23 mouse cellular contexts compared by ENCODE assay signal in genomic region chr13:69591338-69591737, GRCm38 (mm10). TPM values are rescaled to one million over a fixed set of nuclear protein-coding genes. Genes with fewer than 3 reads are reported as not detected.
DNase-seq lines count a peak whose midpoint lies in the region; ATAC-seq lines count a peak whose summit lies in the region.
"Had no signal": no experiment of that assay in that cellular context is flagged by ENCODE, and none has a peak within 500 bp of the region (broad histone marks: within the 10 kb centered on the region; RNA-seq: fewer than 3 reads in every experiment).

No protein-coding gene starts in this region.

- 93% methylated on average over 5 of the region's 5 CpGs for WGBS in limb, embryonic 12.5 days
- WGBS in limb, embryonic 10.5 days, result 94% methylated on average over 5 of the region's 5 CpGs
- 82% methylated on average over 5 of the region's 5 CpGs for WGBS in intestine, embryonic 16.5 days
- 98% methylated on average over 5 of the region's 5 CpGs for WGBS in midbrain, embryonic 16.5 days

- peak overlapping the region; percentile 45; the same call in 1 of the 2 replicates for H3K27ac ChIP-seq in limb, embryonic 12.5 days
- H3K27ac ChIP-seq in limb, embryonic 10.5 days, result no peak overlapping the region
- no peak overlapping the region for H3K27ac ChIP-seq in intestine, embryonic 16.5 days (ENCODE audit: low read length)
- no peak overlapping the region for H3K27ac ChIP-seq in midbrain, embryonic 16.5 days (ENCODE audit: low read length)
- H3K27ac ChIP-seq: embryonic facial prominence, embryonic 12.5 days; forebrain, embryonic 10.5 days; heart, embryonic 10.5 days; hindbrain, embryonic 12.5 days had no signal

- no peaks in the 10 kb centered on the region for H3K4me1 ChIP-seq in limb, embryonic 12.5 days (replicated peaks)
- no peaks in the 10 kb centered on the region; the same call in 1 of the 2 replicates for H3K4me1 ChIP-seq in limb, embryonic 10.5 days
- no peaks in the 10 kb centered on the region; the same call in 1 of the 2 replicates for H3K4me1 ChIP-seq in intestine, embryonic 16.5 days (ENCODE audit: control insufficient read depth, insufficient read depth, low read length)
- no peaks in the 10 kb centered on the region for H3K4me1 ChIP-seq in midbrain, embryonic 16.5 days (ENCODE audit: control insufficient read depth, insufficient read depth, low read length)
- H3K4me1 ChIP-seq: forebrain, embryonic 10.5 days; hindbrain, embryonic 12.5 days had no signal

- H3K27me3 ChIP-seq in limb, embryonic 12.5 days, result no peaks in the 10 kb centered on the region
- H3K27me3 ChIP-seq in limb, embryonic 10.5 days (ENCODE audit: low read depth, poor library complexity, severe bottlenecking), result no peaks in the 10 kb centered on the region
- H3K27me3 ChIP-seq in intestine, embryonic 16.5 days (replicated peaks; ENCODE audit: control insufficient read depth, insufficient read depth, low read length), result no peaks in the 10 kb centered on the region
- H3K27me3 ChIP-seq in midbrain, embryonic 16.5 days (ENCODE audit: control insufficient read depth, insufficient read depth, low read depth, low read length), result no peaks in the 10 kb centered on the region
- H3K27me3 ChIP-seq: embryonic facial prominence, embryonic 12.5 days; hindbrain, embryonic 12.5 days had no signal

- DNase-seq in limb, embryonic 10.5 days (ENCODE audit: low spot score), result no peak
- peak; percentile 56 to 61 for DNase-seq in urinary bladder, postnatal 36 days (ENCODE audit: low spot score in 2 of 2)
- DNase-seq in urinary bladder, postnatal 10 days (ENCODE audit: low spot score), result no peak
- DNase-seq: adrenal gland, adult 8-10 months; adrenal gland, postnatal 36 days; cerebellum, adult 11 months; cerebellum, adult 8-10 months; cerebellum, postnatal 14 days; embryo, embryonic 11 days; gastrocnemius, postnatal 36 days; heart, adult 18-20 months; heart, postnatal 10 days; heart, postnatal 4 days had no signal

- no peak for ATAC-seq in limb, embryonic 12.5 days (ENCODE audit: insufficient number of reproducible peaks, insufficient read depth, low FRiP score, low TSS enrichment, low read depth)
- peak; percentile 35 for ATAC-seq in intestine, embryonic 16.5 days
- ATAC-seq in midbrain, embryonic 16.5 days, result no peak
- no peak for ATAC-seq in cerebellum, adult (ENCODE audit: insufficient number of reproducible peaks, low FRiP score, low TSS enrichment)
- ATAC-seq: forebrain, embryonic 14.5 days; hindbrain, embryonic 16.5 days had no signal

- peaks cover 8% of the 10 kb centered on the region for H3K36me3 ChIP-seq in limb, embryonic 12.5 days
- no peaks in the 10 kb centered on the region for H3K36me3 ChIP-seq in limb, embryonic 10.5 days
- H3K36me3 ChIP-seq in intestine, embryonic 16.5 days (ENCODE audit: control insufficient read depth, insufficient read depth, low read length), result no peaks in the 10 kb centered on the region
- H3K36me3 ChIP-seq in midbrain, embryonic 16.5 days (ENCODE audit: control insufficient read depth, insufficient read depth, low read length), result no peaks in the 10 kb centered on the region
- H3K36me3 ChIP-seq: embryonic facial prominence, embryonic 12.5 days; forebrain, embryonic 10.5 days; heart, embryonic 10.5 days; hindbrain, embryonic 12.5 days had no signal

- H3K9me3 ChIP-seq in limb, embryonic 12.5 days, result no peaks in the 10 kb centered on the region
- no peaks in the 10 kb centered on the region for H3K9me3 ChIP-seq in limb, embryonic 10.5 days (replicated peaks)
- no peaks in the 10 kb centered on the region for H3K9me3 ChIP-seq in intestine, embryonic 16.5 days (ENCODE audit: control insufficient read depth, low read length)
- no peaks in the 10 kb centered on the region for H3K9me3 ChIP-seq in midbrain, embryonic 16.5 days (replicated peaks; ENCODE audit: control insufficient read depth, low read length, poor library complexity, severe bottlenecking)
- H3K9me3 ChIP-seq: embryonic facial prominence, embryonic 12.5 days; forebrain, embryonic 10.5 days; heart, embryonic 10.5 days; hindbrain, embryonic 12.5 days had no signal

- no peak overlapping the region for H3K4me3 ChIP-seq in limb, embryonic 12.5 days (replicated peaks)
- H3K4me3 ChIP-seq in limb, embryonic 10.5 days, result no peak overlapping the region
- H3K4me3 ChIP-seq in intestine, embryonic 16.5 days (ENCODE audit: low read length), result no peak overlapping the region
- no peak overlapping the region for H3K4me3 ChIP-seq in midbrain, embryonic 16.5 days (ENCODE audit: low read depth, low read length)
- H3K4me3 ChIP-seq: embryonic facial prominence, embryonic 12.5 days; forebrain, embryonic 10.5 days; heart, embryonic 10.5 days; hindbrain, embryonic 12.5 days had no signal

- H3K4me2 ChIP-seq in limb, embryonic 12.5 days, result no peak overlapping the region
- no peak overlapping the region for H3K4me2 ChIP-seq in intestine, embryonic 16.5 days (ENCODE audit: low read depth, low read length)
- H3K4me2 ChIP-seq in midbrain, embryonic 16.5 days (ENCODE audit: low read length), result no peak overlapping the region
- H3K4me2 ChIP-seq: embryonic facial prominence, embryonic 12.5 days; hindbrain, embryonic 12.5 days had no signal

- H3K9ac ChIP-seq in limb, embryonic 12.5 days (replicated peaks), result no peak overlapping the region
- no peak overlapping the region for H3K9ac ChIP-seq in intestine, embryonic 16.5 days (ENCODE audit: low read depth, low read length)
- H3K9ac ChIP-seq in midbrain, embryonic 16.5 days (ENCODE audit: low read depth, low read length), result no peak overlapping the region
- H3K9ac ChIP-seq: embryonic facial prominence, embryonic 12.5 days; hindbrain, embryonic 12.5 days had no signal

RNA-seq across cellular contexts. Expression of gene Srd5a1, which starts 19.9 kb away (rescaled TPM):
- 27.9 and 28.6 TPM in 2 replicates for polyA plus RNA-seq in limb, embryonic 12.5 days (2016; fragmentation: Nextera tagmentation; extraction: Ambion mirVana)
- 19.5 and 29.6 TPM in 2 replicates for polyA plus RNA-seq in limb, embryonic 10.5 days (2016; fragmentation: Nextera tagmentation; extraction: Ambion mirVana)
- 17.5 and 18.1 TPM in 2 replicates for polyA plus RNA-seq in intestine, embryonic 16.5 days (2015; fragmentation: Nextera tagmentation; extraction: Ambion mirVana)
- 29.3 and 32.3 TPM in 2 replicates for polyA plus RNA-seq in midbrain, embryonic 16.5 days (2015; fragmentation: Nextera tagmentation; extraction: Ambion mirVana)

RNA-seq across cellular contexts. Expression of gene Tent4a, which starts 56.9 kb away (rescaled TPM):
- polyA plus RNA-seq in limb, embryonic 12.5 days (2016; fragmentation: Nextera tagmentation; extraction: Ambion mirVana), result 6.3 and 7.3 TPM in 2 replicates
- polyA plus RNA-seq in limb, embryonic 10.5 days (2016; fragmentation: Nextera tagmentation; extraction: Ambion mirVana), result 6.0 TPM in 2 replicates
- 2.7 and 3.7 TPM in 2 replicates for polyA plus RNA-seq in intestine, embryonic 16.5 days (2015; fragmentation: Nextera tagmentation; extraction: Ambion mirVana)
- polyA plus RNA-seq in midbrain, embryonic 16.5 days (2015; fragmentation: Nextera tagmentation; extraction: Ambion mirVana), result 5.4 and 6.3 TPM in 2 replicates

RNA-seq across cellular contexts. Expression of gene Nsun2, which starts 57.8 kb away (rescaled TPM):
- 130 and 131 TPM in 2 replicates for polyA plus RNA-seq in limb, embryonic 12.5 days (2016; fragmentation: Nextera tagmentation; extraction: Ambion mirVana)
- 172 and 198 TPM in 2 replicates for polyA plus RNA-seq in limb, embryonic 10.5 days (2016; fragmentation: Nextera tagmentation; extraction: Ambion mirVana)
- polyA plus RNA-seq in intestine, embryonic 16.5 days (2015; fragmentation: Nextera tagmentation; extraction: Ambion mirVana), result 101 and 115 TPM in 2 replicates
- polyA plus RNA-seq in midbrain, embryonic 16.5 days (2015; fragmentation: Nextera tagmentation; extraction: Ambion mirVana), result 67.9 and 70.2 TPM in 2 replicates

Comparison
In these comparisons a context has a peak if more than half of its experiments do, and no peak if none do; other contexts are left out.
1. DNase-seq: peak in urinary bladder, postnatal 36 days (2 of 2); none in limb, embryonic 10.5 days (single experiment) and urinary bladder, postnatal 10 days (single experiment).